Mouse (Mus musculus) testis, adult 2 months (tissue): ENCODE results near the gene Rhbdd1. TPM values are rescaled to one million over a fixed set of nuclear protein-coding genes. Genes with fewer than 3 reads are reported as not detected.

Experiments used
- H3K27ac ChIP-seq: fragments of 200-500 bp; 2 replicates; pipeline ENCODE4 v1.5.1; 2012; ENCODE audit warnings: low read depth, low read length; ENCODE audit not compliant: control insufficient read depth, insufficient read depth
- H3K27me3 ChIP-seq: fragments of 200-500 bp; 2 replicates; pipeline ENCODE4 v1.6.1; 2012; ENCODE audit warnings: mild to moderate bottlenecking, low read length, moderate library complexity; ENCODE audit not compliant: control insufficient read depth, insufficient read depth
- H3K36me3 ChIP-seq: fragments of 200-500 bp; 2 replicates; pipeline ENCODE4 v1.6.1; 2012; ENCODE audit warnings: mild to moderate bottlenecking, low read length; ENCODE audit not compliant: control insufficient read depth, insufficient read depth
- H3K4me1 ChIP-seq: fragments of 200-500 bp; 2 replicates; pipeline ENCODE4 v1.6.1; 2012; ENCODE audit warnings: low read length; ENCODE audit not compliant: control insufficient read depth, insufficient read depth
- H3K4me3 ChIP-seq: fragments of 200-500 bp; 2 replicates; pipeline ENCODE4 v1.5.1; 2012; ENCODE audit warnings: low read depth, mild to moderate bottlenecking, low read length, moderate library complexity, mixed read lengths; ENCODE audit not compliant: control insufficient read depth
- CTCF ChIP-seq: fragments of 200-500 bp; IDR thresholded peaks from 2 replicates; pipeline ENCODE4 v1.5.1; 2012; ENCODE audit warnings: low read depth, mild to moderate bottlenecking, inconsistent platforms, low read length, moderate library complexity; ENCODE audit not compliant: control insufficient read depth, insufficient read depth, insufficient replicate concordance
- POLR2A ChIP-seq: fragments of 200-500 bp; IDR thresholded peaks from 2 replicates; pipeline ENCODE4 v1.6.1; 2012; ENCODE audit warnings: low read depth, mild to moderate bottlenecking, inconsistent platforms, low read length, moderate library complexity; ENCODE audit not compliant: control insufficient read depth
- polyA plus RNA-seq: library from polyadenylated mRNA; depleted of rRNA; stranded (reverse); fragments of >200 nt; gene quantifications from 2 replicates; pipeline ENCODE4 v1.2.3, GENCODE M21; 2012

Gene Rhbdd1
- polyA plus RNA-seq, 1 experiment, result 46.4 TPM

GRCm38 (mm10) chr1:82459926-82460325 lies 143.7 kb downstream of the Rhbdd1 start:
- TF ChIP-seq POLR2A, result no peak
- no peak for TF ChIP-seq CTCF

GRCm38 (mm10) chr1:82461041-82461440 lies 144.8 kb downstream of the Rhbdd1 start:
- Histone ChIP-seq H3K4me1 (no peaks in the 10 kb centered on the region), H3K27me3 (no peaks in the 10 kb centered on the region), H3K27ac (no peak overlapping the region), H3K4me3 (no peak overlapping the region), H3K36me3 (no peaks in the 10 kb centered on the region)
- no peak for TF ChIP-seq POLR2A
- no peak for TF ChIP-seq CTCF

More at GRCm38 (mm10) chr1:82459926-82460325, 143.7 kb downstream of the Rhbdd1 start:
- Histone ChIP-seq H3K4me3 (no peak overlapping the region), H3K4me1 (no peaks in the 10 kb centered on the region), H3K27me3 (no peaks in the 10 kb centered on the region), H3K27ac (no peak overlapping the region), H3K36me3 (no peaks in the 10 kb centered on the region)

- Histone ChIP-seq H3K27me3 (no peaks in the 10 kb centered on the region), H3K36me3 (no peaks in the 10 kb centered on the region), H3K4me1 (no peaks in the 10 kb centered on the region), H3K4me3 (no peak overlapping the region), H3K27ac (no peak overlapping the region)
- TF ChIP-seq POLR2A (no peak), CTCF (no peak)
These were observed 149.1 kb downstream of the Rhbdd1 start for GRCm38 (mm10) chr1:82465321-82465853.

- H3K27ac ChIP-seq, result no peak overlapping the region
- H3K36me3 ChIP-seq, result no peaks in the 10 kb centered on the region
- no peak overlapping the region for H3K4me3 ChIP-seq
These were observed 152.6 kb downstream of the Rhbdd1 start for GRCm38 (mm10) chr1:82468872-82469271.

GRCm38 (mm10) chr1:82470516-82471225 lies 154.4 kb downstream of the Rhbdd1 start:
- Histone ChIP-seq H3K4me3 (no peak overlapping the region), H3K27ac (no peak overlapping the region), H3K27me3 (no peaks in the 10 kb centered on the region), H3K4me1 (no peaks in the 10 kb centered on the region), H3K36me3 (no peaks in the 10 kb centered on the region)
- TF ChIP-seq POLR2A (no peak), CTCF (no peak)

More at GRCm38 (mm10) chr1:82468872-82469271, 152.6 kb downstream of the Rhbdd1 start:
- TF ChIP-seq POLR2A (no peak), CTCF (no peak)
- no peaks in the 10 kb centered on the region for H3K4me1 ChIP-seq
- no peaks in the 10 kb centered on the region for H3K27me3 ChIP-seq

GRCm38 (mm10) chr1:82473467-82473866 lies 157.2 kb downstream of the Rhbdd1 start:
- Histone ChIP-seq H3K27me3 (no peaks in the 10 kb centered on the region), H3K27ac (no peak overlapping the region), H3K4me3 (no peak overlapping the region), H3K4me1 (peaks cover 2% of the 10 kb centered on the region; the same call in 1 of the 2 replicates), H3K36me3 (no peaks in the 10 kb centered on the region)
- TF ChIP-seq POLR2A (no peak), CTCF (no peak)

- H3K27ac ChIP-seq, result no peak overlapping the region
- no peaks in the 10 kb centered on the region for H3K36me3 ChIP-seq
- H3K27me3 ChIP-seq, result no peaks in the 10 kb centered on the region
- peaks cover 2% of the 10 kb centered on the region; the same call in 1 of the 2 replicates for H3K4me1 ChIP-seq
- TF ChIP-seq POLR2A, result no peak
- no peak for TF ChIP-seq CTCF
- no peak overlapping the region for H3K4me3 ChIP-seq
These were observed 158.3 kb downstream of the Rhbdd1 start for GRCm38 (mm10) chr1:82474461-82474961.
